Mouse (Mus musculus) limb, embryonic 13.5 days (tissue): Measurements from ENCODE around the gene Thap3. TPM values are rescaled to one million over a fixed set of nuclear protein-coding genes. Genes with fewer than 3 reads are reported as not detected.

Source experiments
- ATAC-seq: fragments of 200-750 bp; cut with Nextera tagmentation; 2 replicates; pipeline ENCODE4 v1.8.0; 2017; ENCODE audit warnings: low read depth, moderate number of reproducible peaks, moderate TSS enrichment; ENCODE audit not compliant: low FRiP score
- H3K27ac ChIP-seq: fragments of 300-500 bp; sonication (generic); 2 replicates; pipeline ENCODE4 v1.5.1; 2015; ENCODE audit warnings: inconsistent platforms, mild to moderate bottlenecking, moderate library complexity
- H3K27me3 ChIP-seq: fragments of 300-500 bp; sonication (generic); 2 replicates; pipeline ENCODE4 v1.6.1; 2015; ENCODE audit warnings: mild to moderate bottlenecking, inconsistent platforms
- H3K36me3 ChIP-seq: fragments of 300-500 bp; sonication (generic); 2 replicates; pipeline ENCODE4 v1.6.1; 2015; ENCODE audit warnings: inconsistent platforms, mild to moderate bottlenecking, moderate library complexity
- H3K4me1 ChIP-seq: fragments of 300-500 bp; sonication (generic); 2 replicates; pipeline ENCODE4 v1.6.1; 2015; ENCODE audit warnings: inconsistent platforms
- H3K4me2 ChIP-seq: fragments of 300-500 bp; sonication (generic); replicated peaks from 2 replicates; pipeline ENCODE4 v1.6.1; 2015; ENCODE audit warnings: inconsistent platforms, mild to moderate bottlenecking, moderate library complexity
- H3K4me3 ChIP-seq: fragments of 300-500 bp; sonication (generic); 2 replicates; pipeline ENCODE4 v1.5.1; 2015; ENCODE audit warnings: moderate library complexity, mild to moderate bottlenecking, inconsistent platforms
- H3K9ac ChIP-seq: fragments of 300-500 bp; sonication (generic); 2 replicates; pipeline ENCODE4 v1.6.1; 2015; ENCODE audit warnings: mild to moderate bottlenecking, inconsistent platforms
- H3K9me3 ChIP-seq: fragments of 300-500 bp; sonication (generic); 2 replicates; pipeline ENCODE4 v1.6.1; 2016; ENCODE audit warnings: inconsistent platforms
- WGBS: fragments of 180-500 bp; shearing (Covaris S2); methylation state at CpG from one replicate; pipeline ENCODE4 v1.1.7; 2015; 5-methylcytosine and 5-hydroxymethylcytosine counted together
- polyA plus RNA-seq: library from polyadenylated mRNA; unstranded; fragments of >200 nt; fragmentation: Nextera tagmentation; extraction: Ambion mirVana; gene quantifications from 2 replicates; pipeline ENCODE4 v1.2.1, GENCODE M21; 2015

Thap3 gene
- polyA plus RNA-seq, 1 experiment from 2014 or later, result 51.0 TPM

DNA sequence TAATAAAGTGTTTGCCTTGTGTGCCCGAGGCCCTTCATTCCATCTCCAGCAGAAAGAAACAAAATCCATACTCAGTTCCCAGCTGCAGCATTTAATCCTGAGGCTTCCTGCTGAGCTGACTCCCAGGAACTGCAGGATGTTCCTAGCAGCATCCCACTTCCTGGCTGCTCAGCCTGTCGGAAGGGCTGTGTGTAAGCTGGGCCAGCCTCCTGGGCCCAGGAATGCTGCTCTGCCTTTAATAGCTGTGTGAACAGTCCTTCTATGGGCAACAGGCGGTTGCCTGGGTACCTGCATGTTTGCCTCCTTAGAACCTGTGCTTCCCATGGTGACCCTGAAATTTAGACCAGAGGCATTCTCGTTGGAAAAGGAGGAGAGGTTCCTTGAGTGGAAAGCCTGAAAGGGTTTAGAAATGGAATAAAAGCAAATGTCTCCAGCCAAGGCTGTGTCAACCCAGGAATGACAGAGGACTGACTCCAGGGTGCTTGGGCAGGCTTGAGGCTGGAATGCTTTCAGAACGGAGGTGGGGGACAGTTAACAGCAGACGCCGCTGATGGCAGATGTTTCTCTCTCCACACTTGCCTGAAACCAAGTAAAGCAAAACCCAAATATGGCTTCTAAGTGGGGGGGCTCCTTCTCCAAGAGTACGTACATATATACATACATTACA, 18.8 kb upstream of the Thap3 start:
- H3K4me2 ChIP-seq, result peak overlapping the region; percentile 99
- H3K4me1 ChIP-seq, result peaks cover 39% of the 10 kb centered on the region
- H3K4me3 ChIP-seq, result peak overlapping the region; percentile 84
- H3K27ac ChIP-seq, result peak overlapping the region; percentile 52; the same call in 1 of the 2 replicates
- WGBS, result 5% methylated on average over 8 of the region's 8 CpGs
- H3K9ac ChIP-seq, result peak overlapping the region; percentile 83
- no peaks in the 10 kb centered on the region for H3K9me3 ChIP-seq
- no peak for ATAC-seq
- peaks cover 4% of the 10 kb centered on the region for H3K27me3 ChIP-seq
- peaks cover 5% of the 10 kb centered on the region for H3K36me3 ChIP-seq

DNA sequence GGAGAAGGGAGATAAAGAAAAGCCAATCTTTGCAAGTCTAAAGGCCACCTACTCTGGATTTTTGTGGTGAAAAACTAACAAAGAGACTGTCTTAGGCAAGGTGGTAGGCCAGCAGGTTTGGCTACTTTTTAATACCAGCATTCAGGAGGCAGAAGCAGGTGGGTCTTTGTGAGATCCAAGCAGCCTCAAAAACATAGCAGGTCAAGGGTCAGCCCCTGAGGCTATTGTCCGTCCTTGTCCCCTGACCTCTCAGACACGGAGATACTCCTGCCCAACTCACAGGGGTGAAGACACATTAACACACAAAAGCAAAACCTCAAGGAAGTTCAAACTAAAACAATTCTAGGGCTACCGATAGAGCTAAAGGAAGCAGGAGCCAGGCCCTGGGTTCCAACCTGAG, 18.0 kb upstream of the Thap3 start:
- H3K27me3 ChIP-seq, result peaks cover 4% of the 10 kb centered on the region
- H3K9ac ChIP-seq, result no peak overlapping the region
- ATAC-seq, result no peak
- WGBS, result 29% methylated on average over 3 of the region's 3 CpGs
- no peak overlapping the region for H3K4me2 ChIP-seq
- H3K9me3 ChIP-seq, result no peaks in the 10 kb centered on the region
- no peaks in the 10 kb centered on the region for H3K36me3 ChIP-seq
- H3K4me1 ChIP-seq, result peaks cover 38% of the 10 kb centered on the region
- no peak overlapping the region for H3K4me3 ChIP-seq
- no peak overlapping the region for H3K27ac ChIP-seq

DNA sequence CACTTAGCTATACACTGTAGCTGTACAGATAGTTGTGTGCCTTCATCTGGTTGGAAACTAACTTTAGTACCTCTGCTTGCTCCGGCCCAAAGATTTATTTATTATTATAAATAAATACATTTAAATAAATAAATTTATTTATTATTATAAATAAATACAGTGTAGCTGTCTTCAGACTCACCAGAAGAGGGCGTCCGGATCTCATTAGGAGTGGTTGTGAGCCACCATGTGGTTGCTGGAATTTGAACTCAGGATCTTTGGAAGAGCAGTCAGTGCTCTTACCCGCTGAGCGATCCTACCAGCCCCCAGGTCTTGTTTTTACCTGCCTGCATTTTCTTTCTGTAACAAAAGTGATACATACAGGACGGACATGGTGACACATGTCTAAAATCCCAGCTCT, 17.3 kb upstream of the Thap3 start:
- no peak overlapping the region for H3K4me3 ChIP-seq
- no peak overlapping the region for H3K27ac ChIP-seq
- ATAC-seq, result no peak
- WGBS, result 78% methylated on average over 6 of the region's 6 CpGs
- no peaks in the 10 kb centered on the region for H3K36me3 ChIP-seq
- peaks cover 31% of the 10 kb centered on the region for H3K4me1 ChIP-seq
- H3K27me3 ChIP-seq, result peaks cover 4% of the 10 kb centered on the region
- no peak overlapping the region for H3K9ac ChIP-seq
- H3K9me3 ChIP-seq, result no peaks in the 10 kb centered on the region
- no peak overlapping the region for H3K4me2 ChIP-seq

DNA sequence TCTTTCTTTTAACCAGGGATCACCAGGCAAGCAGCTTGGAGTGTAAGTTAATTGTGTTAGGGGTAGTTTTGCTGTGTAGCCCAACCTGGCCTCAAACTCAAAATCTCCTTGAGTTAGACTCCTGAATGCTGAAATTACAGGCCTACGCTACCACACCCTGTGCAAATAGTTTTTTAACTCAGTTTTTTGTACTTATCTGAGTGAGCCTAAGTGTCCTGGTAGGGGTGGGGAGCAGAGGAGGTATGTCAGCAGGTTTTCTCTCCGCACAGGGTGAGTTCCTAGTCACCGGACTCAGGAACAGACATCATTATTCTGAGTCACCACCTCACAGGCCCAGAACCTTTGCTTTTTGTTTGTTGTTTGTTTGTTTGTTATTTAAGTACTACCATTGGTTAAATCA, 13.3 kb upstream of the Thap3 start:
- Histone ChIP-seq H3K27ac (no peak overlapping the region), H3K36me3 (no peaks in the 10 kb centered on the region), H3K4me3 (no peak overlapping the region), H3K27me3 (no peaks in the 10 kb centered on the region), H3K9me3 (no peaks in the 10 kb centered on the region), H3K4me2 (no peak overlapping the region), H3K4me1 (peaks cover 13% of the 10 kb centered on the region), H3K9ac (no peak overlapping the region)
- WGBS, result 90% methylated on average over 3 of the region's 3 CpGs
- no peak for ATAC-seq

DNA sequence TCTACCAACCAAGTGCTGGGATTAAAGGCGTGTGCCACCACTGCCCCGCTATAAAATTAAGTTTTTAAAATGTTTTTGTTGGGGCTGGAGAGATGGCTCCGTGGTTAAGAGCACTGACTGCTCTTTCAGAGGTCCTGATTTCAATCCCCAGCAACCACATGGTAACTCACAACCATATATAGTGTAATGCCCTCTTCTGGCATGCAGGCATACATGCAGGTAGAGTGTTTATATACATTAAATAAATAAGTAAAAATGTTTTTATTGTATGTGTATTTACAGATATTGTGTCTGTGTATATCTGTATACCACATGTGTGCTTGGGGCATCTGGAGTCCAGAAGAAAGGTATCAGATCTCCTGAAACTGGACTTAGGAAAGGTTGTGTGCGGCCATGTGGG, 12.5 kb upstream of the Thap3 start:
- H3K4me2 ChIP-seq, result no peak overlapping the region
- WGBS, result 57% methylated on average over 4 of the region's 4 CpGs
- no peak for ATAC-seq

DNA sequence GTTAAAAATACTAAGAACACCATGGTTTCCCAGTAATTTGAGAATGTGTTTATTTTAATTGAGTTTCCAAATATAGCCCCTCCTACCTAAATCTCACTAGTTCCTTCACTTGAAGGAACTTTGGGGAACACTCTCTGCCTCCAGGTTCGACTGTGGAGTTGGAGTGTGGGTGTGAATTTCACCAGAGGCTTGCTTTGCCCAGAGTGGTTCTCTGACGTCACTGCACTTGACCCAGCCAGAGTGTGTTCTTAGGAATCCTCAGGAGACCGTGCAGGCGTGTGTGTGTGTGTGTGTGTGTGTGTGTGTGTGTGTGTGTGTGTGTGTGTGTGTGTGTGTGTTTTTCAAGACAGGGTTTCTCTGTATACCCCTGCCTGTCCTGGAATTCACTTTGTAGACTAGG, 12.1 kb upstream of the Thap3 start:
- H3K4me1 ChIP-seq, result peaks cover 12% of the 10 kb centered on the region
- H3K36me3 ChIP-seq, result no peaks in the 10 kb centered on the region
- no peak overlapping the region for H3K4me2 ChIP-seq
- WGBS, result 32% methylated on average over 4 of the region's 4 CpGs
- no peak for ATAC-seq
- no peak overlapping the region for H3K9ac ChIP-seq
- H3K27me3 ChIP-seq, result no peaks in the 10 kb centered on the region
- no peaks in the 10 kb centered on the region for H3K9me3 ChIP-seq
- no peak overlapping the region for H3K4me3 ChIP-seq
- no peak overlapping the region for H3K27ac ChIP-seq

More for the DNA sequence above, 12.5 kb upstream of the Thap3 start:
- no peak overlapping the region for H3K27ac ChIP-seq
- H3K27me3 ChIP-seq, result no peaks in the 10 kb centered on the region
- no peak overlapping the region for H3K9ac ChIP-seq
- H3K36me3 ChIP-seq, result no peaks in the 10 kb centered on the region
- H3K4me1 ChIP-seq, result peaks cover 12% of the 10 kb centered on the region
- no peak overlapping the region for H3K4me3 ChIP-seq
- H3K9me3 ChIP-seq, result no peaks in the 10 kb centered on the region

DNA sequence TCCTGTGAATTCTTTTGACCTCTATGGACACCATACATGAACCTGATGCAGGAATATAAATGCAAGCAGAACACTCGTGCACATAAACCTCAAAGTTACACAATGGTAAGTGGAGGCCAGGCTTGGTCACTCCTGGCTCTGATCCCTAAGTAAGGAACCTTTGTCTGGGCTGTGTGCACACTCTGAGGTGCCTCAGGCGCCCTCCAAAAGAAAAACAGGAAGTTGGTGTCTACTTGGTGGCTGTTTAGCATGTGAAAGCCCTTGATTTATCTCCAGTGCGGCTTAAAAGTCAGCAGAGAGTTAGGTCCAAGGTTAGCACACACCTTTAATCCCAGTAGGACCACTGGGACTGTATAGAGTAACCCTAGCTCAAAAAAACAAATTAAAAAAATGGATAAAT, 10.7 kb upstream of the Thap3 start:
- WGBS, result 78% methylated on average over 3 of the region's 3 CpGs
- peaks cover 12% of the 10 kb centered on the region for H3K4me1 ChIP-seq

DNA sequence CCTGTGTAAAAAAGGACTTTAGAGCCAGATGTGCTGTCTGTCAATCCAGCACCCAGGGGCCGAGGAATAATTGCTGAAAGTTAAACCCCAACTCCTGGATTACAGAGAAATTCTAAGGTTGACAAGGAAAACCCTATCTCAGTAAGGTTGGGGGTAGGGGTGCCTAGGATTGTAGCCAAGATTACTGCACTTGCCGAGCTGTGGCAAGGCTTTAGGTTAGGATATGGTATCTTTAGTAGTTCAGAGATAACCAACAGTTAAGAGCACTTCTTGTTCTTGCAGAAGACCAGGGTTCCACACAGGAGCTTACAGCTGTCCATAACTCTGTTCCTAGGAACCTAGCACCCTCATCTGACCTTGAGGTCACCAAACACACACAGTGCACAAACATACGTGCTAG, 8.9 kb upstream of the Thap3 start:
- Histone ChIP-seq H3K4me2 (peak overlapping the region; percentile 69), H3K27ac (no peak overlapping the region), H3K9me3 (no peaks in the 10 kb centered on the region), H3K27me3 (no peaks in the 10 kb centered on the region), H3K9ac (peak overlapping the region; percentile 82), H3K4me3 (peak overlapping the region; percentile 99), H3K36me3 (peaks cover 6% of the 10 kb centered on the region), H3K4me1 (peaks cover 29% of the 10 kb centered on the region)
- 69% methylated on average over 3 of the region's 3 CpGs for WGBS
- no peak for ATAC-seq

More for the DNA sequence above, 10.7 kb upstream of the Thap3 start:
- Histone ChIP-seq H3K27ac (no peak overlapping the region), H3K4me2 (no peak overlapping the region), H3K9ac (no peak overlapping the region), H3K36me3 (no peaks in the 10 kb centered on the region), H3K27me3 (no peaks in the 10 kb centered on the region), H3K4me3 (no peak overlapping the region), H3K9me3 (no peaks in the 10 kb centered on the region)
- no peak for ATAC-seq

DNA sequence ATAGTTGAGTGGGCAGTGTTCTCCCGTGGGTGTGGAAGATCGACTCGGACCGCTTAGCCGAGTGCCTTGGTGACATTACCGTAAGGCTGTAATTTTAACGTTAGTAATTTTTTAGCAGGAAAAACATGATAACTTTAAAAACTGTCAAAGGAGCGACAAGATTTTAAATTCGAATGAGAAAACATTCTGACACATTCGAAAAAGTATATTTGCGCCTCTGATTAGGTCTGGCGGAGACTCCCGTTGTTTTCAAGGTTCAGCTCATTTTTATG, 8.1 kb upstream of the Thap3 start:
- no peaks in the 10 kb centered on the region for H3K9me3 ChIP-seq
- H3K36me3 ChIP-seq, result peaks cover 14% of the 10 kb centered on the region
- no peak for ATAC-seq
- peak overlapping the region; percentile 69 for H3K4me2 ChIP-seq
- H3K9ac ChIP-seq, result peak overlapping the region; percentile 82
- peak overlapping the region; percentile 79 for H3K27ac ChIP-seq
- peak overlapping the region; percentile 99 for H3K4me3 ChIP-seq
- no peaks in the 10 kb centered on the region for H3K27me3 ChIP-seq
- 4% methylated on average over 13 of the region's 13 CpGs for WGBS
- peaks cover 29% of the 10 kb centered on the region for H3K4me1 ChIP-seq

DNA sequence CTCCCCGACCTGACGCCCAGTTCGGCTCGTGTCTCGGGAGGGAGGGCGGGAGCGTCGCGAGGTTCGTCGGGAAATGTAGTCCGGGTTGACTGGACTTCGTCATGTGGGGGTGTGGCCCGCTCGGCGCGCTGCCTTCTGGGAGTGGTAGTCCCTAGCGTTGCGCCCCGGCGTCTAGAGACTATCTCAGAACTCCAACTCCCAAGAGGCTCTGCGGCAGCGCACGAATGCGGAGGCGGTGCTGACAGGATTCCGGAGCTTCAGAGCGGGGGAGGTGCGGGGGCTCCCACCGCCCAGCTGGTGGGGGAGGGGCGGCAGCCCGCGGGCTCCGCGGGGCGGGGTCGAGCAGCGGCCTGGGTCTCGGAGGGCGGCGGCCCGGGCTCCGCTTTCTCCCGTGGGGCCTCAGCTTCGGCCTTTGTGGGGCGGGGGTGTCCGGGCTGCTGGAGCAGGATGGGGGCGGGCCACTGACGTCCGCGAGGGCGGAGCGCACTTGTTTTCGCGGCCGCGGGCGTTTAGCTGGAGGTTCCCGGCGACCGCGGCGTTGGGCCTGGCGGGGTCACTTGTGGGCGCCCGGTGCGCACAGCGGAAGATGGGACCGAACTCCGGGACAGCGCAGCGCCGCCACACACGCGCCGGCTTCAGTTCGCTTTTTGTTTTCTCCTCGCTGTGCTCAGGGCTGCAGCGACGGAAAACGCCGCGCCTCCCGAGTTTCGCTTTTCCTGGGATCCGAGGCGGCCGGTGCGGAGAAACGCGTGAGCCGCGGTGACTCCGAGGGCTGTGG, 7.6 kb upstream of the Thap3 start, which contains the start of gene Phf13:
TSS of gene Phf13 (minus strand) at position 86 of the 778 bp plus-strand sequence.
- peak; percentile 97 for ATAC-seq
- Histone ChIP-seq H3K27me3 (no peaks in the 10 kb centered on the region), H3K4me1 (peaks cover 29% of the 10 kb centered on the region), H3K36me3 (peaks cover 20% of the 10 kb centered on the region), H3K9ac (peak within 1 kb of the TSS; percentile 96), H3K4me2 (peak within 1 kb of the TSS; percentile 87), H3K27ac (peak within 1 kb of the TSS; percentile 89), H3K4me3 (peak within 1 kb of the TSS; percentile 99), H3K9me3 (no peaks in the 10 kb centered on the region)
- WGBS, result under 1% methylated on average over 90 of the region's 94 CpGs

DNA sequence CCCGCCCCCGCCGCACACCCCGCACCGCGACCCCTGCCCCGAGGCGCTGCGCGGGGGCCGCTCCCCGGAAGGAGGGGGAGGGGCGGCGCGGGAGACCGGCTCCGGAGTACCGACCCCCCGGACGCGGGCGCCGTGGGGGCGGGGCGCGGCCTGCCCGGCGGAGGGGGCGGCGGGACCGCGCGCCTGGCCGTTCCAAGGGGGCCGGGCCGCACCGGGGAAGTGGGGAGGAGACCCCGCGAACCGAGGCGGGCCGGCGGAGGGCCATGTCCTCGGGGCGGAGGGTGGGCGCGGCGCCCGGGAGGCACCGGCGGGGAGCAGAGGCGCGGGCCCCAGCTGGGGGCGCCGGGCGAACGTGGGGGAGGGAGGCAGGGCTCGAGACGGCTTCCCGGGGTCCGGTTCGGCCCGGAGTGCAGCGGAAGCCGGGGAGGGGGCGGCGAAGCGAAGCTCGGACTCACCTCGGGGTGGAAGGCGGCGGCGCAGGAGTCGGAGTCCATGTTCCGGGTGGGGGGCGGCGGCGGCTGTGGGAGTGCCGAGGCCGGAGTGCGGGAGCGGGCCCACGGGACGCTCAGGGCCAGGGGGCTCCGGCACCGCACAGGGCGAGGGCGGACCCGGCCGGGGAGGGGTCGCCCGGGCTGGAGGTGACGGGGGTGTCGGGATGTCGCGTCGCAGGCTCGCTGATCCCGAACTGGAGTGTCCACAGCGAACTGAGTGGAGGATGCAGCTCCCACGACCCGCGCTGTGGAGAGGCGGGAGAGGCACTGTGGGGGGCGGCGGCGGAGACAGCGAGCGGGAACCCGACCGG, 6.8 kb upstream of the Thap3 start:
- peak; percentile 0 for ATAC-seq
- Histone ChIP-seq H3K27ac (peak overlapping the region; percentile 89), H3K4me2 (peak overlapping the region; percentile 87), H3K9me3 (no peaks in the 10 kb centered on the region), H3K36me3 (peaks cover 27% of the 10 kb centered on the region), H3K4me3 (peak overlapping the region; percentile 99), H3K4me1 (peaks cover 26% of the 10 kb centered on the region), H3K27me3 (no peaks in the 10 kb centered on the region), H3K9ac (peak overlapping the region; percentile 96)
- WGBS, result under 1% methylated on average over 78 of the region's 111 CpGs
